Mouse (Mus musculus): ENCODE measurements at regions not wholly inside any gene's neighbourhood (a gene's known extent, or its start where the extent isn't known, plus 50 kb on each side); places are given as distances from the start of the nearest gene placed in this dataset.

- DNase-seq (ENCODE audit: low read depth, low spot score), result no peak
These were observed 86.2 kb upstream of the Slc25a26 start for GRCm38 (mm10) chr6:94413987-94414360.

- no peak for DNase-seq (ENCODE audit: low read depth, low spot score)
These were observed 86.7 kb upstream of the Slc25a26 start for GRCm38 (mm10) chr6:94413297-94413986.

- DNase-seq (ENCODE audit: low read depth, low spot score), result no peak
These were observed 87.8 kb upstream of the Slc25a26 start for GRCm38 (mm10) chr6:94412341-94412740.

GRCm38 (mm10) chr6:94410480-94410879 lies 89.7 kb upstream of the Slc25a26 start:
- no peak for DNase-seq (ENCODE audit: low read depth, low spot score)

GRCm38 (mm10) chr6:94408996-94409395 lies 91.1 kb upstream of the Slc25a26 start:
- no peak for DNase-seq (ENCODE audit: low read depth, low spot score)

GRCm38 (mm10) chr6:94407751-94408150 lies 92.4 kb upstream of the Slc25a26 start:
- no peak for DNase-seq (ENCODE audit: low read depth, low spot score)

- no peak for DNase-seq (ENCODE audit: low read depth, low spot score)
These were observed 94.6 kb upstream of the Slc25a26 start for GRCm38 (mm10) chr6:94405371-94406076.

GRCm38 (mm10) chr6:94401617-94402481 lies 98.3 kb upstream of the Slc25a26 start:
- DNase-seq (ENCODE audit: low read depth, low spot score), result no peak

- peak; percentile 11 for DNase-seq (ENCODE audit: low read depth, low spot score)
These were observed 99.0 kb upstream of the Slc25a26 start for GRCm38 (mm10) chr6:94401061-94401591.

GRCm38 (mm10) chr6:94400471-94401051 lies 99.6 kb upstream of the Slc25a26 start:
- peak; percentile 68 for DNase-seq (ENCODE audit: low read depth, low spot score)

GRCm38 (mm10) chr6:94391134-94391533 lies 107.4 kb upstream of the Magi1 start:
- DNase-seq (ENCODE audit: low read depth, low spot score), result no peak

- peak; percentile 36 for DNase-seq (ENCODE audit: low read depth, low spot score)
These were observed 106.7 kb upstream of the Magi1 start for GRCm38 (mm10) chr6:94390403-94390802.

- DNase-seq (ENCODE audit: low read depth, low spot score), result no peak
These were observed 106.0 kb upstream of the Magi1 start for GRCm38 (mm10) chr6:94389716-94390115.

- no peak for DNase-seq (ENCODE audit: low read depth, low spot score)
These were observed 103.9 kb upstream of the Magi1 start for GRCm38 (mm10) chr6:94387648-94388047.

- DNase-seq (ENCODE audit: low read depth, low spot score), result no peak
These were observed 101.8 kb upstream of the Magi1 start for GRCm38 (mm10) chr6:94385531-94385930.

- no peak for DNase-seq (ENCODE audit: low read depth, low spot score)
These were observed 86.3 kb upstream of the Magi1 start for GRCm38 (mm10) chr6:94369991-94370390.

- DNase-seq (ENCODE audit: low read depth, low spot score), result peak; percentile 34
These were observed 80.2 kb upstream of the Magi1 start for GRCm38 (mm10) chr6:94363951-94364350.

- no peak for DNase-seq (ENCODE audit: low read depth, low spot score)
These were observed 78.9 kb upstream of the Magi1 start for GRCm38 (mm10) chr6:94362626-94363025.

- DNase-seq (ENCODE audit: low read depth, low spot score), result no peak
These were observed 73.9 kb upstream of the Magi1 start for GRCm38 (mm10) chr6:94357568-94357967.

GRCm38 (mm10) chr6:94354451-94355095 lies 70.9 kb upstream of the Magi1 start:
- no peak for DNase-seq (ENCODE audit: low read depth, low spot score)

- DNase-seq (ENCODE audit: low read depth, low spot score), result no peak
These were observed 60.6 kb upstream of the Magi1 start for GRCm38 (mm10) chr6:94344296-94344695.
